Mouse (Mus musculus) mouse embryonic stem cell (cell line): ENCODE data around the gene Jph2.
"Not testable (repeated sequence)": the region's sequence is repeated elsewhere in the genome, so short reads cannot be mapped to it uniquely, and the experiment has no call there.

Experiments used
- in situ Hi-C, 2 experiments: fragments of 300-500 bp; cut with MboI; formaldehyde crosslinking; loops; 1 replicate in 1 of 2; 3 replicates in 1 of 2; pipeline ENCODE4 v1.14.3; 2019 to 2020; ENCODE audit warnings: low sequenced_read_pairs in 2 of 2, low pct_unique_long_range_greater_than_20kb in 1 of 2, mixed read lengths in 1 of 2; ENCODE audit not compliant: unreplicated experiment in 1 of 2

Gene Jph2

DNA sequence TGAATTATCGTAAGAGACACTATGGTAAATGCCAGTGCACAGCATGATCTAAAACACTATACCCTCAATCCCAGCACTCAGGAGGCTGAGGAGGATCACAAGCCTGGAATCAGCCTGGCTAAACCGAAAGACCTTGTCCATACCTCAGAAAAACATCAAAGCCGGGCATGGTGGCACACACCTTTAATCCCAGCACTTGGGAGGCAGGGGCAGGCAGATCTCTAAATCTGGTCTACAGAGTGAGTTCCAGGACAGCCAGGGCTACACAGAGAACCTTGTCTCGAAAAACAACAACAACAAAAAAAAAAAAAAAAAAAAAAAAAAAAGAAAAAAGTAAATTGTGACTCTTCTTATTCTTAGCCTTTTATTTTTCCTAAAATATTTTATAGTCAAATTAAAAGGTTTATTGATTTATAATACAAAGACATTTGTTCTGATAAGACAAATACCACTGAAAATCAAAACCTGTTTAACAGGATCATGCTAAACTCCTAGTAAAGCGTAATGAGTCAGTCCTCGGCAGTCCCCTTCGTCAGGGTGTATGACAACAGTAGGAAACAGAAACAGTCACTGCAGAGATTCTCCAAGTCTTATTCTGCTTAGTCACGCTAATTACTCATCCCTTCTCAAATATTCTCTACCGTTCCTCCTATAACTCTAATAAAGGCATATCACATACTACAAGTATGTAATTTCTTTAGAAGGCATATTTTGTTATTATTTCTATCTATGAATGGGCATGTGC, 15.2 kb upstream of the Jph2 start:
- in situ Hi-C loops, result no loop called here

- in situ Hi-C loops, result no loop called here
These were observed 14.6 kb upstream of the Jph2 start for GRCm38 (mm10) chr2:163412419-163412818.

DNA sequence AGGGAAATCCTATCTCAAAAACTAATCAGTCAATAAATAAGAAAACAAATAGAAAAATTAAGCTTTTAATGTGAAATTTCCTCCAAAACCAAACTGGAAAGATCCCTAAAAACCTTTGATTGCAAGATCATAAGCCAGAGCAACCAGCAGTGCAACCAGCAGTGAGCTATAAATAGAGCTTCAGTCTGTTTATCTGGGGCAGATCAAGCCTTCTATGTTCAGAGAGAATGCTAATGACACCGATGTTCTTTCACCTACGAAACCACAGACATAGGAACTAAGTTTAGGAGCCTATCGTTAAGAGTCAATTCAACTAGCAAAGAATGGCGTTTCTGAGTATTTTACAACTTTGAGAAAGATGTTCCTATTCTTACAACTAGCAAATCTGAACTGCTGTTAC, 14.0 kb upstream of the Jph2 start:
- in situ Hi-C loops, result no loop called here

- in situ Hi-C loops, result not testable (repeated sequence)
These were observed 13.6 kb upstream of the Jph2 start for GRCm38 (mm10) chr2:163411344-163411743.

- in situ Hi-C loops, result no loop called here
These were observed 12.4 kb upstream of the Jph2 start for GRCm38 (mm10) chr2:163410211-163410610.

DNA sequence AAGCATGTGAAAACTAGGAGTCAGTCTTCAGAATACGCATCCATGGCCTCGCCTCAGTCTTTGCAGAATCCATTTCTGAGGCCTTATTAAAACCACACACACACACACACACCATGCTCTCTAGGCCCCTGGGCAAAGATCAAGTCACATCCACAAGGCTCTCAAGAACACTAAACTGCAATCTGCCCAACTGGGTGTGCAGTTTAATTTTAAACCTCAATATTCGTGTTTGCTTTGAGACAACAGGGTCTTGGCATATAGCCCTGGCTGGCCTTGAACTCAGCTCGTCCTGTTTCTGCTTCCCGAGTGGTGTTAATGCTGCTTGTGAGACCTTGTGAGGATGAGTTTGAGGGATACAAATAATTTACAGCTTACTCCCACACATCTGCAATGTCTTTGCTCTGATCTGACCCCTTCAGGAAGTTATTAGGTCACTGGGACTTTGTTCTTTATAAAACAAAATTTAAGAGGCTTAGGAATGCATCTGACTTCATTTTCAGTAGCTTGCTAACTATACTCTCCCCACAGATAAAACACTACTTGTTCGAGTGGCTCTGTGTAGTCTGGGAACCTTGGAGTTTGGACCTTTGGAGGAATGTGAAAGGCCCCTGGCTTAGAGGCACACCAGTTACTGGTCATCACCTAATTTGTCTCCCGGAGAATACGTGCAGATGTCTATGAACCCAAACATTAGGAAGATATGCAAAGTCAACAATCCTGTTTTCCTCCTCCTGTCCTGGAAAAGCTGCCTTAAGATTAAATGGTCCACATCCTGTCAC, 6.4 kb upstream of the Jph2 start:
- in situ Hi-C loops, result loop anchor here in 1 of 2 experiments (5.0 kb wide), 1 partner anchor 62 kb away; no protein-coding TSS in a partner anchor

GRCm38 (mm10) chr2:163401221-163401620, 3.4 kb upstream of the Jph2 start:
- in situ Hi-C loops, result loop anchor here in 1 of 2 experiments (5.0 kb wide), 1 partner anchor 59 kb away; no protein-coding TSS in a partner anchor

DNA sequence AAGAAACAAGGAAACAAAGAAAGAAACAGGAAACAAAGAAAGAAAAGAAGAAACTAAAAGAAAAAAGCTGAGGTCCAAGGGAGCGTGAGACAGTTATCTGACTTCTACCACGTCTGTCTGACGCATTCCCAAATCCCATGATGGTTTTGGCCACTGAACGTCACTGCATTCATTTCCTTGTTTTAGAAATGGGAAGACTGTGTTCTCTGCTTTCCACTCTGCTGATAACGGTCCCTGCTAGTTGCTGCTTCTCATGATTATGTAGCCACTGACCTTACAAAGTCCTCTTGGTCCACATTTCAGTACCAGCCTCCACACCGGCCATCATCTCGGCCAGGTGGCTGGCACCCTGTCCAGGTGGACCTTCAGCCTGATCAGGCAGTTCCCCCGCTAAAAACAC, 1.4 kb upstream of the Jph2 start:
- in situ Hi-C loops, result loop anchor here in 1 of 2 experiments (5.0 kb wide), 1 partner anchor 57 kb away; no protein-coding TSS in a partner anchor

DNA sequence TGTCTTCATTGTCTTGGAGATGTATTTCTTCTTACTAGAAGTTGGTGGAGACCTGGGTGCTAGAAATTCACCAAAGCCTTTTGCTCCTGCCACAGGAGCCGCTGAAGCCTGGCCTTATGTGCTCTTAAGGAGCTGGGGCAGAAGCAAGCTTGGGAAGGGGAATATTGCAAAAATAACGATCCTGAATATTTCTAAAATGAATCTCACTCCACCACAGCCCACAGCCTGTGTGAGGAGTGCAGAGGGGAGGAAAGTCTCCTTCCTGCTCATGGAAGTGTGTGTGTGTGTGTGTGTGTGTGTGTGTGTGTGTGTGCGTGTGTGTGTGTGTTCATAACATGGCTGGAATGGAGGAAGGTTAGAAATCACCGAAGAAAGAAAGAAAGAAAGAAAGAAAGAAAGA, 977 bp upstream of the Jph2 start:
- in situ Hi-C loops, result loop anchor here in 1 of 2 experiments (5.0 kb wide), 1 partner anchor 56 kb away; no protein-coding TSS in a partner anchor

DNA sequence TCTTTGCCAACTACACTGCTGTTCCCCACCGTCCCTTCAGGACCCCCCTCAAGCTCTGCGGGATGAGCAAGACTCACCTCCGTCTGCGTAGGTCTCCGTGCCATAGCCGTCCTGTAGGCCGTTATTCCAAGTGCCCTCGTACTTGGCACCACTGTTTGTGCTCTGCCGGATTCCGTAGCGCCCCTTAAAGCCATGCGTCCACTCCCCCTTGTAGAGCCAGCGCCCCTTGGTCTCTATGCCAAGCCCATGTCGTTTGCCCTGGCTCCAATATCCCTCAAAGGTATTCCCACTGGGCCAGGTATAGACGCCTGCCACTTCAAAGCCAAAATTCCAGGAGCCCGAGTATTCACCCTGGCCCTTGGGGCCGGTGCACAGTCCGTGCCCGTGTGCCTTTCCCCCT, 722 bp downstream of the Jph2 start:
- in situ Hi-C loops, result loop anchor here in 1 of 2 experiments (5.0 kb wide), 1 partner anchor 55 kb away; no protein-coding TSS in a partner anchor

GRCm38 (mm10) chr2:163394977-163395376, 2.8 kb downstream of the Jph2 start:
- in situ Hi-C loops, result loop anchor here in 1 of 2 experiments (5.0 kb wide), 1 partner anchor 53 kb away; no protein-coding TSS in a partner anchor

- in situ Hi-C loops, result no loop called here
These were observed 3.8 kb downstream of the Jph2 start for GRCm38 (mm10) chr2:163393976-163394375.

- in situ Hi-C loops, result no loop called here
These were observed 4.6 kb downstream of the Jph2 start for GRCm38 (mm10) chr2:163393241-163393640.

- in situ Hi-C loops, result no loop called here
These were observed 5.4 kb downstream of the Jph2 start for GRCm38 (mm10) chr2:163392436-163392835.

GRCm38 (mm10) chr2:163386423-163387190, 11.2 kb downstream of the Jph2 start:
- in situ Hi-C loops, result no loop called here

DNA sequence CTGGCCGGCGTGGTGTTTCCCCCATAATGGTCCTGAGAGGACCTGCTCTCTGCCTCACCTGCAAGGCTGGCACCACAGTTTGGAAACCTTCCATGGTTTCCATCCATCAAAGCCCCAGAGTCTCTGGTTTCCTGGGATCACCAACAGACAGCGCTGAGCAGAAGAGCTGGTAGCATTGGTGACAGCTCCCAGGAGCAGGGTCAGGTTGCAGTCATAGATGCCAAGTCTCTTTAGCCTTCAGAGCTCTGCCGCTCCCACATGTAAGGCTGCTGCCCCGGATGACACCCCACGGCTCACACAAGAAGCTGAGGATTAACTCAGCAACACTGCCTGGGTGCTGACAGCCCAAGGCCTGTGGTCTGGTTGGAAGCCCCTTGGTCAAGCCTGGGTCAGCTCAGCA, 12.7 kb downstream of the Jph2 start:
- in situ Hi-C loops, result no loop called here

GRCm38 (mm10) chr2:163381246-163381645, 16.5 kb downstream of the Jph2 start:
- in situ Hi-C loops, result no loop called here

- in situ Hi-C loops, result no loop called here
These were observed 18.4 kb downstream of the Jph2 start for GRCm38 (mm10) chr2:163379366-163379765.

GRCm38 (mm10) chr2:163376082-163376481, 21.7 kb downstream of the Jph2 start:
- in situ Hi-C loops, result no loop called here
